Mouse (Mus musculus): ENCODE measurements around the gene Cbln4.

GRCm38 (mm10) chr2:172040859-172041258 is 2.4 kb downstream of the Cbln4 start:
- no peak for TF ChIP-seq CTCF (conservative IDR thresholded peaks at IDR 0.05; ENCODE audit: low read length)
- no peak for TF ChIP-seq POU5F1 (IDR thresholded peaks at IDR 0.05; ENCODE audit: borderline replicate concordance, low read length)
- TF ChIP-seq NANOG (IDR thresholded peaks at IDR 0.05; ENCODE audit: borderline replicate concordance, low read length): no peak

Measured in E14TG2a.4 (cell line).